Mouse (Mus musculus) bone marrow, adult 2 months (tissue): ENCODE data around the gene Adamts10.

ENCODE experiments used
- CTCF ChIP-seq: fragments of 200-500 bp; IDR thresholded peaks from 2 replicates; pipeline ENCODE4 v1.5.1; 2011; ENCODE audit warnings: low read length, control low read depth; ENCODE audit not compliant: control insufficient read depth, insufficient read depth
- POLR2A ChIP-seq: fragments of 200-500 bp; IDR thresholded peaks from 2 replicates; pipeline ENCODE4 v1.6.1; 2011; ENCODE audit warnings: low read depth, mild to moderate bottlenecking, control low read depth, low read length, borderline replicate concordance; ENCODE audit not compliant: control insufficient read depth

GRCm38 (mm10) chr17:33564599-33564998 is 40.6 kb downstream of the Adamts10 start:
- TF ChIP-seq CTCF (no peak), POLR2A (no peak)
